Mouse (Mus musculus) stomach, postnatal 0 days (tissue): ENCODE measurements at regions not wholly inside any gene's neighbourhood (a gene's known extent, or its start where the extent isn't known, plus 50 kb on each side); places are given as distances from the start of the nearest gene placed in this dataset.

ENCODE experiments used
- CTCF ChIP-seq: IDR thresholded peaks from 2 replicates; pipeline ENCODE4 v1.5.1; 2016; ENCODE audit warnings: antibody characterized with exemption, low read depth, mild to moderate bottlenecking, moderate library complexity
- EP300 ChIP-seq: optimal IDR thresholded peaks from 2 replicates; pipeline ENCODE3; 2016; ENCODE audit warnings: antibody characterized with exemption

GRCm38 (mm10) chr1:193787417-193787816 lies 417.3 kb upstream of the Camk1g start:
- TF ChIP-seq CTCF = no peak
- no peak for TF ChIP-seq EP300
